ENCODE assay signal across 7 mouse cellular contexts in genomic region chr7:66058703-66059102, GRCm38 (mm10). TPM values are rescaled to one million over a fixed set of nuclear protein-coding genes. Genes with fewer than 3 reads are reported as not detected.
DNase-seq lines count a peak whose midpoint lies in the region; ATAC-seq and TF ChIP-seq lines count a peak whose summit lies in the region.

Gene Snrpa1, plus strand, starts transcription at chr7:66059003.

- DNase-seq in ES-E14 (ENCODE audit: low read depth, low spot score) = no peak
- DNase-seq in hindbrain, embryonic 11.5 days (ENCODE audit: low spot score) = no peak
- no peak for DNase-seq in liver, embryonic 13.5 days
- DNase-seq in embryo, embryonic 10 days (ENCODE audit: low spot score) = no peak
- DNase-seq in spleen, postnatal 14 days (ENCODE audit: low spot score in 2 of 2) = no peak

- no peak within 1 kb of the TSS for H3K27ac ChIP-seq in ES-E14 (ENCODE audit: insufficient read depth, low read depth, low read length, poor library complexity, severe bottlenecking)
- H3K27ac ChIP-seq in forebrain, embryonic 13.5 days = no peak within 1 kb of the TSS
- H3K27ac ChIP-seq in hindbrain, embryonic 11.5 days (ENCODE audit: low read depth, low read length) = no peak within 1 kb of the TSS
- H3K27ac ChIP-seq in liver, embryonic 13.5 days = peak within 1 kb of the TSS; percentile 81

- ATAC-seq in CD4-positive, CD25-positive, alpha-beta regulatory T cell, adult 4 months = no peak
- no peak for ATAC-seq in forebrain, embryonic 13.5 days
- ATAC-seq in hindbrain, embryonic 11.5 days (ENCODE audit: low FRiP score) = no peak
- no peak for ATAC-seq in liver, embryonic 13.5 days (ENCODE audit: low read depth)

- H3K9ac ChIP-seq in ES-E14 (ENCODE audit: insufficient read depth, low read depth, low read length, poor library complexity, severe bottlenecking) = peak within 1 kb of the TSS; percentile 98
- H3K9ac ChIP-seq in forebrain, embryonic 13.5 days = peak within 1 kb of the TSS; percentile 96
- H3K9ac ChIP-seq in hindbrain, embryonic 11.5 days (ENCODE audit: low read depth, low read length) = peak within 1 kb of the TSS; percentile 86
- H3K9ac ChIP-seq in liver, embryonic 13.5 days = peak within 1 kb of the TSS; percentile 93

- WGBS in forebrain, embryonic 13.5 days = 90% methylated on average over 1 of the region's 1 CpGs
- 88% methylated on average over 1 of the region's 1 CpGs for WGBS in hindbrain, embryonic 11.5 days
- 65% methylated on average over 1 of the region's 1 CpGs for WGBS in liver, embryonic 13.5 days (ENCODE audit: insufficient replicate concordance)

- H3K36me3 ChIP-seq in ES-E14 (ENCODE audit: control insufficient read depth, insufficient read depth, low read length, poor library complexity, severe bottlenecking) = peaks cover 7% of the 10 kb centered on the region; the same call in 1 of the 2 replicates
- peaks cover 12% of the 10 kb centered on the region for H3K36me3 ChIP-seq in forebrain, embryonic 13.5 days (ENCODE audit: poor library complexity, severe bottlenecking)
- no peaks in the 10 kb centered on the region for H3K36me3 ChIP-seq in hindbrain, embryonic 11.5 days (ENCODE audit: control insufficient read depth, insufficient read depth, low read length)
- H3K36me3 ChIP-seq in liver, embryonic 13.5 days = peaks cover 15% of the 10 kb centered on the region

- no peaks in the 10 kb centered on the region for H3K27me3 ChIP-seq in forebrain, embryonic 13.5 days
- H3K27me3 ChIP-seq in hindbrain, embryonic 11.5 days (ENCODE audit: control insufficient read depth, insufficient read depth, low read length) = no peaks in the 10 kb centered on the region
- H3K27me3 ChIP-seq in liver, embryonic 13.5 days = no peaks in the 10 kb centered on the region; the same call in 1 of the 2 replicates

- peak within 1 kb of the TSS; percentile 86 to 96 for H3K4me3 ChIP-seq in ES-E14 (ENCODE audit: insufficient read depth in 1 of 2, low read depth in 1 of 2, low read length in 2 of 2, poor library complexity in 1 of 2, severe bottlenecking in 1 of 2)
- peak within 1 kb of the TSS; percentile 98 for H3K4me3 ChIP-seq in forebrain, embryonic 13.5 days
- peak within 1 kb of the TSS; percentile 97 for H3K4me3 ChIP-seq in hindbrain, embryonic 11.5 days (ENCODE audit: low read depth, low read length)
- peak within 1 kb of the TSS; percentile 89 for H3K4me3 ChIP-seq in liver, embryonic 13.5 days (replicated peaks)

- H3K9me3 ChIP-seq in ES-E14 (ENCODE audit: control insufficient read depth, insufficient read depth, low read depth, low read length) = no peaks in the 10 kb centered on the region
- no peaks in the 10 kb centered on the region for H3K9me3 ChIP-seq in forebrain, embryonic 13.5 days (replicated peaks)
- H3K9me3 ChIP-seq in hindbrain, embryonic 11.5 days (ENCODE audit: control insufficient read depth, low read length) = no peaks in the 10 kb centered on the region
- no peaks in the 10 kb centered on the region for H3K9me3 ChIP-seq in liver, embryonic 13.5 days (replicated peaks)

- no peaks in the 10 kb centered on the region for H3K4me1 ChIP-seq in ES-E14 (ENCODE audit: control insufficient read depth in 2 of 2, insufficient read depth in 2 of 2, low read length in 2 of 2, poor library complexity in 1 of 2)
- peaks cover 18% of the 10 kb centered on the region for H3K4me1 ChIP-seq in forebrain, embryonic 13.5 days
- no peaks in the 10 kb centered on the region; the same call in 1 of the 2 replicates for H3K4me1 ChIP-seq in hindbrain, embryonic 11.5 days (replicated peaks; ENCODE audit: control insufficient read depth, insufficient read depth, low read length)
- peaks cover 23% of the 10 kb centered on the region for H3K4me1 ChIP-seq in liver, embryonic 13.5 days (replicated peaks)

- peak within 1 kb of the TSS; percentile 94 for H3K4me2 ChIP-seq in forebrain, embryonic 13.5 days
- peak within 1 kb of the TSS; percentile 75 for H3K4me2 ChIP-seq in hindbrain, embryonic 11.5 days (replicated peaks; ENCODE audit: low read depth, low read length)
- peak within 1 kb of the TSS; percentile 76 for H3K4me2 ChIP-seq in liver, embryonic 13.5 days

- in situ Hi-C loops in ES-E14 (cut with MboI; ENCODE audit: low sequenced_read_pairs in 2 of 2, unreplicated experiment in 2 of 2) = no loop called here

TF ChIP-seq in ES-E14, 5 proteins besides CTCF, POLR2A, EP300 and RAD21:
- TF ChIP-seq MAFK (IDR thresholded peaks at IDR 0.05; ENCODE audit: insufficient read depth, low read depth, low read length) (no peak), ZC3H11A (IDR thresholded peaks at IDR 0.05; ENCODE audit: borderline replicate concordance, low read depth, low read length) (no peak), CHD2 (IDR thresholded peaks at IDR 0.05; ENCODE audit: low read depth, low read length) (no peak), HCFC1 (IDR thresholded peaks at IDR 0.05; ENCODE audit: borderline replicate concordance, insufficient read depth, low read length) (no peak), ZNF384 (IDR thresholded peaks at IDR 0.05; ENCODE audit: low read depth, low read length) (no peak)

RNA-seq across cellular contexts. Expression of gene Snrpa1, which starts in this region (rescaled TPM):
- 100 to 1,000 TPM; 120 to 121 TPM for polyA plus RNA-seq in CD4-positive, CD25-positive, alpha-beta regulatory T cell, adult 4 months (2017; shearing (Covaris generic))
- total RNA-seq in ES-E14 (2012; rRNA removed) = 151 and 168 TPM in 2 replicates
- 201 and 206 TPM in 2 replicates for polyA plus RNA-seq in forebrain, embryonic 13.5 days (2015; fragmentation: Nextera tagmentation; extraction: Ambion mirVana)
- 230 and 234 TPM in 2 replicates for polyA plus RNA-seq in hindbrain, embryonic 11.5 days (2014; fragmentation: Nextera tagmentation; extraction: Ambion mirVana)
- 140 and 149 TPM in 2 replicates for polyA plus RNA-seq in liver, embryonic 13.5 days (2015; fragmentation: Nextera tagmentation; extraction: Ambion mirVana)
